Comparison of ENCODE assay signal across 30 mouse cellular contexts in the genomic region with DNA sequence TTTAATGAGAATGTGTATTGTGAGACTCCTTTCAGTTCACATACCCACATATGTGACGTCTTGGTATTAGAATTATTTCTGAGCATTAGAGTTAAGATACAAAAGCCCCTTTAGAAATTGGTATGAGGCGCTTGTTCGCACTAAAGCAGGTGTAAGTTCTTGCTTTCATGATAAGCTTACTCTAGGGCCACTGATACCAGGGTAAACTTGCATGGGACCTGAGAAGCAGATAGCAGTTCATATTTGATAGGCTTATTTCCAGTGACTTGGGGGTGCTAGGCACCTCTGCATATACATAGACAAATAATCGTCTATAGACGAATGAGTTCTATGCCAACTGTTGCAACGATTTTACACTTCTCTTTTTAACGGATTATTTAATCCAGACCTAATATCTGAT. TPM values are rescaled to one million over a fixed set of nuclear protein-coding genes. Genes with fewer than 3 reads are reported as not detected.
DNase-seq lines count a peak whose midpoint lies in the region; ATAC-seq and TF ChIP-seq lines count a peak whose summit lies in the region.
"Had no signal": no experiment of that assay in that cellular context is flagged by ENCODE, and none has a peak within 500 bp of the region (broad histone marks: within the 10 kb centered on the region; RNA-seq: fewer than 3 reads in every experiment).

No protein-coding gene starts in this region.

- no peak overlapping the region for H3K4me3 ChIP-seq in intestine, embryonic 14.5 days (ENCODE audit: low read depth, low read length)
- no peak overlapping the region for H3K4me3 ChIP-seq in intestine, postnatal 0 days (ENCODE audit: low read depth, low read length)
- H3K4me3 ChIP-seq in liver, embryonic 11.5 days (ENCODE audit: low read depth, low read length), result no peak overlapping the region
- peak overlapping the region; percentile 38 for H3K4me3 ChIP-seq in liver, embryonic 16.5 days (ENCODE audit: low read depth, low read length)
- no peak overlapping the region for H3K4me3 ChIP-seq in hindbrain, embryonic 13.5 days
- H3K4me3 ChIP-seq: embryonic facial prominence, embryonic 15.5 days; forebrain, embryonic 12.5 days; heart, embryonic 10.5 days; heart, embryonic 15.5 days; limb, embryonic 10.5 days; limb, embryonic 15.5 days; midbrain, embryonic 12.5 days; myocyte; neural tube, embryonic 12.5 days had no signal

- no peak for ATAC-seq in intestine, embryonic 14.5 days (replicated peaks; ENCODE audit: low FRiP score, low TSS enrichment, low read depth)
- ATAC-seq in intestine, postnatal 0 days, result no peak
- ATAC-seq in liver, embryonic 11.5 days (replicated peaks; ENCODE audit: low FRiP score), result peak; percentile 67
- peak; percentile 64 for ATAC-seq in liver, embryonic 16.5 days (ENCODE audit: low read depth)
- no peak for ATAC-seq in hindbrain, embryonic 13.5 days (ENCODE audit: low FRiP score)
- ATAC-seq: forebrain, postnatal 0 days; hindbrain, postnatal 0 days; intestine, embryonic 16.5 days; Patski had no signal

- DNase-seq in intestine, embryonic 14.5 days (ENCODE audit: low spot score), result peak; percentile 12
- no peak for DNase-seq in liver, embryonic 11.5 days (ENCODE audit: low spot score)
- no peak for DNase-seq in cerebellum, postnatal 4 days (ENCODE audit: low spot score in 2 of 2)
- no peak for DNase-seq in ovary, postnatal 10 days (ENCODE audit: low spot score)
- DNase-seq: adrenal gland, postnatal 25 days; cerebellum, adult 2 months; cerebellum, postnatal 14 days; forebrain, postnatal 0 days; kidney, adult 9 months; kidney, postnatal 10 days; layer of hippocampus, adult 9-11 months; lung, postnatal 36 days; thymus, postnatal 14 days had no signal

- H3K27ac ChIP-seq in intestine, embryonic 14.5 days (ENCODE audit: low read depth), result no peak overlapping the region
- no peak overlapping the region for H3K27ac ChIP-seq in intestine, postnatal 0 days (ENCODE audit: low read depth, low read length)
- H3K27ac ChIP-seq in liver, embryonic 11.5 days (ENCODE audit: low read depth, low read length), result peak overlapping the region; percentile 48; the same call in 1 of the 2 replicates
- H3K27ac ChIP-seq in liver, embryonic 16.5 days (ENCODE audit: low read length), result peak overlapping the region; percentile 62
- no peak overlapping the region for H3K27ac ChIP-seq in hindbrain, embryonic 13.5 days
- H3K27ac ChIP-seq: embryonic facial prominence, embryonic 10.5 days; embryonic facial prominence, embryonic 15.5 days; forebrain, embryonic 12.5 days; heart, embryonic 10.5 days; heart, embryonic 15.5 days; hindbrain, postnatal 0 days; limb, embryonic 10.5 days; limb, embryonic 15.5 days; midbrain, embryonic 12.5 days; neural tube, embryonic 12.5 days had no signal

- H3K4me1 ChIP-seq in intestine, embryonic 14.5 days (replicated peaks; ENCODE audit: control insufficient read depth, insufficient read depth, low read length), result peaks cover 8% of the 10 kb centered on the region
- peaks cover 7% of the 10 kb centered on the region; the same call in 1 of the 2 replicates for H3K4me1 ChIP-seq in intestine, postnatal 0 days (replicated peaks; ENCODE audit: control insufficient read depth, insufficient read depth, low read length)
- peaks cover 5% of the 10 kb centered on the region for H3K4me1 ChIP-seq in liver, embryonic 11.5 days (replicated peaks; ENCODE audit: control insufficient read depth, insufficient read depth, low read length)
- H3K4me1 ChIP-seq in liver, embryonic 16.5 days (ENCODE audit: control insufficient read depth, low read depth, low read length), result peaks cover 21% of the 10 kb centered on the region
- H3K4me1 ChIP-seq in hindbrain, embryonic 13.5 days (replicated peaks), result peaks cover 18% of the 10 kb centered on the region

- no peaks in the 10 kb centered on the region for H3K9me3 ChIP-seq in intestine, embryonic 14.5 days (ENCODE audit: control insufficient read depth, low read length)
- no peaks in the 10 kb centered on the region for H3K9me3 ChIP-seq in intestine, postnatal 0 days (ENCODE audit: control insufficient read depth)
- H3K9me3 ChIP-seq in liver, embryonic 11.5 days (ENCODE audit: control insufficient read depth, low read length), result no peaks in the 10 kb centered on the region
- H3K9me3 ChIP-seq in liver, embryonic 16.5 days (replicated peaks; ENCODE audit: control insufficient read depth, low read length), result no peaks in the 10 kb centered on the region
- H3K9me3 ChIP-seq in hindbrain, embryonic 13.5 days, result no peaks in the 10 kb centered on the region
- H3K9me3 ChIP-seq: embryonic facial prominence, embryonic 10.5 days; embryonic facial prominence, embryonic 15.5 days; forebrain, embryonic 12.5 days; G1E; heart, embryonic 10.5 days; heart, embryonic 15.5 days; limb, embryonic 10.5 days; limb, embryonic 15.5 days; midbrain, embryonic 12.5 days; neural tube, embryonic 12.5 days had no signal

- TF ChIP-seq CTCF in intestine, postnatal 0 days (IDR thresholded peaks at IDR 0.05; ENCODE audit: low read depth), result no peak

- 95% methylated on average over 7 of the region's 7 CpGs for whole genome bisulfite sequencing in intestine, embryonic 14.5 days
- WGBS in intestine, postnatal 0 days, result 91% methylated on average over 7 of the region's 7 CpGs
- WGBS in liver, embryonic 11.5 days, result 84% methylated on average over 7 of the region's 7 CpGs
- 31% methylated on average over 7 of the region's 7 CpGs for WGBS in liver, embryonic 16.5 days (ENCODE audit: insufficient replicate concordance)
- 96% methylated on average over 7 of the region's 7 CpGs for WGBS in hindbrain, embryonic 13.5 days

- no peak overlapping the region for H3K9ac ChIP-seq in intestine, embryonic 14.5 days (ENCODE audit: low read length)
- no peak overlapping the region for H3K9ac ChIP-seq in intestine, postnatal 0 days (ENCODE audit: low read depth, low read length)
- H3K9ac ChIP-seq in liver, embryonic 11.5 days (ENCODE audit: low read depth, low read length), result no peak overlapping the region
- peak overlapping the region; percentile 40; the same call in 1 of the 2 replicates for H3K9ac ChIP-seq in liver, embryonic 16.5 days (ENCODE audit: low read depth, low read length)
- no peak overlapping the region for H3K9ac ChIP-seq in hindbrain, embryonic 13.5 days
- H3K9ac ChIP-seq: embryonic facial prominence, embryonic 15.5 days; forebrain, embryonic 12.5 days; forebrain, postnatal 0 days; heart, embryonic 15.5 days; limb, embryonic 15.5 days; midbrain, embryonic 12.5 days; neural tube, embryonic 12.5 days had no signal

- no peaks in the 10 kb centered on the region for H3K27me3 ChIP-seq in intestine, embryonic 14.5 days (replicated peaks; ENCODE audit: control insufficient read depth, insufficient read depth, low read length)
- no peaks in the 10 kb centered on the region for H3K27me3 ChIP-seq in intestine, postnatal 0 days (replicated peaks; ENCODE audit: control insufficient read depth, insufficient read depth, low read length)
- H3K27me3 ChIP-seq in liver, embryonic 11.5 days (replicated peaks; ENCODE audit: control insufficient read depth, insufficient read depth, low read length), result no peaks in the 10 kb centered on the region
- no peaks in the 10 kb centered on the region for H3K27me3 ChIP-seq in liver, embryonic 16.5 days (ENCODE audit: control insufficient read depth, insufficient read depth, low read depth, low read length)
- H3K27me3 ChIP-seq in hindbrain, embryonic 13.5 days, result no peaks in the 10 kb centered on the region
- H3K27me3 ChIP-seq: embryonic facial prominence, embryonic 15.5 days; forebrain, embryonic 12.5 days; heart, embryonic 15.5 days; limb, embryonic 15.5 days; midbrain, embryonic 12.5 days; neural tube, embryonic 12.5 days; Patski had no signal

- H3K4me2 ChIP-seq in intestine, embryonic 14.5 days (ENCODE audit: low read length), result no peak overlapping the region
- no peak overlapping the region for H3K4me2 ChIP-seq in intestine, postnatal 0 days (replicated peaks; ENCODE audit: low read depth)
- peak overlapping the region; percentile 64 for H3K4me2 ChIP-seq in liver, embryonic 11.5 days
- H3K4me2 ChIP-seq in liver, embryonic 16.5 days (ENCODE audit: low read depth, low read length), result peak overlapping the region; percentile 55
- no peak overlapping the region for H3K4me2 ChIP-seq in hindbrain, embryonic 13.5 days
- H3K4me2 ChIP-seq: embryonic facial prominence, embryonic 15.5 days; forebrain, embryonic 12.5 days; heart, embryonic 15.5 days; limb, embryonic 15.5 days; midbrain, embryonic 12.5 days had no signal

- peaks cover 48% of the 10 kb centered on the region for H3K36me3 ChIP-seq in intestine, embryonic 14.5 days (ENCODE audit: control insufficient read depth, insufficient read depth, low read length)
- peaks cover 30% of the 10 kb centered on the region for H3K36me3 ChIP-seq in intestine, postnatal 0 days (ENCODE audit: control insufficient read depth, insufficient read depth)
- peaks cover 31% of the 10 kb centered on the region for H3K36me3 ChIP-seq in liver, embryonic 11.5 days (ENCODE audit: control insufficient read depth, insufficient read depth, low read length)
- H3K36me3 ChIP-seq in liver, embryonic 16.5 days (ENCODE audit: control insufficient read depth, insufficient read depth), result peaks cover 31% of the 10 kb centered on the region
- H3K36me3 ChIP-seq in hindbrain, embryonic 13.5 days, result peaks cover 38% of the 10 kb centered on the region

RNA-seq across cellular contexts. Expression of gene Tmem33, which starts 2.6 kb away (rescaled TPM):
- polyA plus RNA-seq in intestine, embryonic 14.5 days (2014; fragmentation: Nextera tagmentation; extraction: Ambion mirVana), result 85.9 and 87.8 TPM in 2 replicates
- 140 TPM in 2 replicates for polyA plus RNA-seq in intestine, postnatal 0 days (2015; fragmentation: Nextera tagmentation; extraction: Ambion mirVana)
- polyA plus RNA-seq in liver, embryonic 11.5 days (2014; fragmentation: Nextera tagmentation; extraction: Ambion mirVana), result 122 and 138 TPM in 2 replicates
- polyA plus RNA-seq in liver, embryonic 16.5 days (2015; fragmentation: Nextera tagmentation; extraction: Ambion mirVana), result 70.7 and 80.2 TPM in 2 replicates
- 89.8 and 93.8 TPM in 2 replicates for polyA plus RNA-seq in hindbrain, embryonic 13.5 days (2015; fragmentation: Nextera tagmentation; extraction: Ambion mirVana)

RNA-seq across cellular contexts. Expression of gene Slc30a9, which starts 43.8 kb away (rescaled TPM):
- 98.2 and 106 TPM in 2 replicates for polyA plus RNA-seq in intestine, embryonic 14.5 days (2014; fragmentation: Nextera tagmentation; extraction: Ambion mirVana)
- polyA plus RNA-seq in intestine, postnatal 0 days (2015; fragmentation: Nextera tagmentation; extraction: Ambion mirVana), result 74.1 and 80.0 TPM in 2 replicates
- 98.6 and 104 TPM in 2 replicates for polyA plus RNA-seq in liver, embryonic 11.5 days (2014; fragmentation: Nextera tagmentation; extraction: Ambion mirVana)
- 52.7 and 56.9 TPM in 2 replicates for polyA plus RNA-seq in liver, embryonic 16.5 days (2015; fragmentation: Nextera tagmentation; extraction: Ambion mirVana)
- polyA plus RNA-seq in hindbrain, embryonic 13.5 days (2015; fragmentation: Nextera tagmentation; extraction: Ambion mirVana), result 150 and 153 TPM in 2 replicates

Comparison
In these comparisons a context has a peak if more than half of its experiments do, and no peak if none do; other contexts are left out.
1. ATAC-seq: peak in liver, embryonic 11.5 days (single experiment) and liver, embryonic 16.5 days (single experiment); none in intestine, embryonic 14.5 days (single experiment), intestine, postnatal 0 days (single experiment) and hindbrain, embryonic 13.5 days (single experiment).
2. H3K27ac ChIP-seq: peak in liver, embryonic 11.5 days (single experiment) and liver, embryonic 16.5 days (single experiment); none in intestine, embryonic 14.5 days (single experiment), intestine, postnatal 0 days (single experiment) and hindbrain, embryonic 13.5 days (single experiment).
3. H3K4me2 ChIP-seq: peak in liver, embryonic 11.5 days (single experiment) and liver, embryonic 16.5 days (single experiment); none in intestine, embryonic 14.5 days (single experiment), intestine, postnatal 0 days (single experiment) and hindbrain, embryonic 13.5 days (single experiment).